Mouse (Mus musculus) cerebral cortex, adult 2 months (tissue): ENCODE results near the gene Bcl2l10.

Experiments
- WGBS: fragments of 180-500 bp; shearing (Covaris S2); methylation state at CpG from one replicate; pipeline ENCODE4 v1.1.7; 2018; 5-methylcytosine and 5-hydroxymethylcytosine counted together

The Bcl2l10 gene

DNA sequence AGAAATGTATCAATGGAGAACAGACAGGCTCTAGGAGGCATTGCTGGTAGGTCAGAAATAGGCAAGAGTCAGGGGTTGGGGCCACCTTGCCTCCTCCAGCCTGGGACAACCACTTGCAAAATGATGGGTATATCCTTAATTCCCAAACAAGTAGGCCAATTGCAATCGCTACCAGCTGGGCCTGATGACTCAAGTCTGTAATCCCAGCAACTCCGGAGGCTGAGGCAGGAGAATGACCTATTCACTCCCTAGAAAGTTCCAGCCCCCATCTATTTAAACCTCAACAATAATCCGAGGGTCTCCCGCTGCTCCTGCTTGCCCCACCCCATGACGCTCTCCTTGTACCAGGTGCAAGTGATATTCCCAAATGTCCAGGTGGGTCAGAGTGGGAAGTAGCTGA is at the start of gene Bcl2l10:
Bcl2l10 (plus strand) TSS at position 301 of the 400 bp plus-strand sequence.
- WGBS, result 84% methylated on average over 5 of the region's 5 CpGs

DNA sequence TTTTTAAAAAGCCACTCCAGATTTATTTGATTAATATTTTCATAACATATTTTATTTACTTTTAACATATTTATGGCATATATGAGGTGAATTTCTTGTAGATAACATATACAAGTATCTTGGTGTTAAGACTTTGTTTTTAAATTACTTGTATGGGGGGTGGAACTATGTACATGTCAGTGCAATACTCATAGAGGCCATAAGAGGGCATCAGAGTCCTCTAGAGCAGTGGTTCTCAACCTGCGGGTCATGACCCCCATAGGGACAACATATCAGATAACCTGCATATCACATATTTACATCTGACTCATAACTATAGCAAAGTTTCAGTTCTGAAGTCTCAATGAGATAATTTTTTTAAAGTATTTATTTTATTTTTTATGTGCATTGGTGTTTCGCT is 48.2 kb upstream of the Bcl2l10 start:
- 76% methylated on average over 2 of the region's 2 CpGs for WGBS

DNA sequence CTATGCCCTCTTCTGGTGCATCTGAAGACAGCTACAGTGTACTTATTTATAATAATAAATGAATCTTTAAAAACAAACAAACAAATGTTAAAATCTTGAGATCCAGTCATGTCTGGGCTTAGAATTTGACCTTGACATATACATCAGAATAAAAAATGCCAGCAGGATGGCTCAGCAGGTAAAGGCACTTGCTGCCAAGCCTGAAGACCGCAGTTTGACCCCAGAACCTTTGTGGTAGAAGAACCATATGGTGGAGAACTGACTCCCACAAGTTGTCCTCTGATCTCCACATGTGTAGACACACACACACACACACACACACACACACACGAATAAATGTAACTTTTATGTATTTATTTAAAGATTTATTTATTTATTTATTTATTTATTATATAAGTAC is 44.5 kb upstream of the Bcl2l10 start:
- 83% methylated on average over 2 of the region's 2 CpGs for WGBS

DNA sequence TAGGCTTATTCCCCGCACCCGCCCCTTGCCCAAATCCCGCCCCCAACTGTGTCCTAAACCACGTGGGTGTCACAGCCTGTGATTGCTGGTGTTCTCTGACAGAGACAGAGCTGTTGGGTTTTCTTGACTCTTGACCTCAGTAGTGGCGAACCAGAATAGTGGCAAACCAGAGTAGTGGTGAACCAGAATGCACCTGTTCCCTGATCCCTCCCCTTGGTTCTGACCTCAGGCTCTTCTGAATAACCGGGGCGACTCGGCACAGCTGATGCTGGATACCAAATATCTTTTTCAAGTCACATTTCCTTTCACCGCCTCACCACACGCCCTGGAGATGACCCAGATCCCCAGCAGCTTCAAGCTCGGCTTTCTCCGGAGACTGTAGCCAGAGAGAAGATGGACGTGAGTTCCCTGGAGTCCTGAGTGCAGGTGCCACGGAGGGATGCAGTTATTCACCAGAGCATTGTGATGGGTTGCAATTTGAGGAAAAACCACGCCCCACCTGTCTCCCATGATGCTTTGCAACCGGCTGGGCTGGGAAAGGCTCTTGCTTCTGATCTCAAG is 43.8 kb upstream of the Bcl2l10 start:
- 48% methylated on average over 16 of the region's 16 CpGs for WGBS

DNA sequence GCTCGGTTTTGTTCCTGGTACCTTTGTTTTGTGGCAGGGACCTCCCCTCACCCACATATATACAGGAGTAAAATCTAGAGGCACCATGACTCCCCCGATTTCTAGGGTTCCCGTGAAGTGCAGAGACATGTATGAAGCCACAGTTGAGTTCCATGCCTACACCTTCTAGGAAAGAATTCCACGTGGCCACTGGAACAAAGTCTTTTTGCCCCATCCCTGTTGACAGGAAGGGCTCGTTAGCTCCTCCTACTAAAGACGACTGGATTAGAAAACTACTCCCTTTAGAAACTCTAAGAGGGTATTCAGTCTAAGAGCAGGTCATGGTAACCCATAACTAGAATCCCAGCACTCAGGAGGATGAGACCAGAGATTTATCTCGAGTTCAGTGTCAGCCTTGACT is 43.3 kb upstream of the Bcl2l10 start:
- 52% methylated on average over 7 of the region's 7 CpGs for WGBS

DNA sequence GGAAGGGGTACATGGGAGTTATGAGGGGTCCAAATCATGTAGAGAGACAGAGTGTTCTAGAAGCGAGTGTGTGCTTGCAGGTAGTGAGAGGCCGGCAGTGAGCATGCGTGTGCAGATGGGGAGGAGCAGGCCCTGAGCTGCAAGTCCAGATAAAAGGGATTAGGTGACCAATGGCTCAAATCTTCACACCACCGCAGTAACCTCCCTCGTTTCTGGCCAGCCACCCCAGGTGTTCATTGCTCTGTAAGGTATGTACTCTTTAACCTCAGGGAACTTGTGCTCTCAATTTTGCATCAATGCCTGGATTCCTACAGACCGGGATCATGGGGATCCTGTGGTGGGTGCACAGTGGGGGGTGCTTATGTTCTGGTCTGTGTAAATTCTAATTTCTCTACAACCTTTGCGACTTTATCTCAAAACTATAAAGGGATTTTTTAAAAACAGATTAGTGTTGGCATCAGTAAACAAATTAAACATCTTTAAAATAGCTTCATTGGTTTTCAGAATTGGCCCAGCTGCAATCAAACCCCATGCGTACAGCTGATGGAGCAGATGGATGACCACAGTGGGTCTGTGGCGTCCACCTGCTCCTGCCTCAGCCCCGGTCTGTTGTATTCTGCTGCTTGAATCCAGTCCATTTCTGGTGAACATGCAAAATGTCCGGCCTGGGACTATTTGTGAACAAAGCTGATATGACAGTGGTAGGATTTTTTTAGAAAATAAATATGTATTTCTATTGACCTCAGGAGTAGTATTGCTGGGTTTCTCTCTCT is 41.2 kb upstream of the Bcl2l10 start, which contains the start of gene Gnb5:
Gnb5 (plus strand) TSS at position 163 of the 773 bp plus-strand sequence.
- 86% methylated on average over 11 of the region's 11 CpGs for WGBS

DNA sequence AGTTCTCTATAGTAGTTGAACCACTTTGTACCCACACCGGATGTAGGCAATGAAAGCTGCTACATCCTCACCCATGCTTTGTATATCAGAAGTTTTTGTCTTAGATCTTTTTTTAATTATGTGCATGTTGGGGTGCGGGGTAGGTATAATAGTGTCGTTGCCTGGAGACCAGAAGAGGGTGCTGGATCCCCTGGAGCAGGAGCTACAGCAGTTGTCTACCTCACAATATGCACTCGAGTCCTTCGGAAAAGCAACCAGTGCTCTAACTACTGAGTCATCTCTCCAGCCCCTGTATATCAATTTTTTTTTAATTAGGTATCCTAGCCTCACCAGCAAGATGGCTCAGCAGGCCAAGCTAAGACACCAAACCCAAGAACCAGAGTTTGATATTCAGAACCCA is 40.5 kb upstream of the Bcl2l10 start:
- WGBS, result 69% methylated on average over 5 of the region's 5 CpGs

DNA sequence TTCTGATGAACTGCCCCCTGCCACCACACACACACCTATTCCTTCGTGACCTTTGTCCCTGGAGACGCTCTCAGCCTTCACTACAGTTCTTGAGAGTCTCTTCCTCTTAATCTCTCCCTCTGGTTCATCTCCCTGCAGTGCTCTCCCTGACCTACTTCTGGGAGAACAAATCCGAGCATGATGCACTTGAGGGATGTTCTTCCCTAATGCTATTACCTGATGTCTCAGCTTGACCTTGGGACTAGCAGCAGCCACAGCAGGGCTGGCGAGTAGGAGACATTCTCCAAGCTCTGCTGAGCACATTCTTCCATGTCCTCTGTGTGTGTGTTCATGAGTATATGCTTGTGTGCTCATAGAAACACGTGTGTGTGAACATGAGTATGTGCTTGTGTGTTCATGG is 38.9 kb upstream of the Bcl2l10 start:
- WGBS, result 69% methylated on average over 5 of the region's 5 CpGs

DNA sequence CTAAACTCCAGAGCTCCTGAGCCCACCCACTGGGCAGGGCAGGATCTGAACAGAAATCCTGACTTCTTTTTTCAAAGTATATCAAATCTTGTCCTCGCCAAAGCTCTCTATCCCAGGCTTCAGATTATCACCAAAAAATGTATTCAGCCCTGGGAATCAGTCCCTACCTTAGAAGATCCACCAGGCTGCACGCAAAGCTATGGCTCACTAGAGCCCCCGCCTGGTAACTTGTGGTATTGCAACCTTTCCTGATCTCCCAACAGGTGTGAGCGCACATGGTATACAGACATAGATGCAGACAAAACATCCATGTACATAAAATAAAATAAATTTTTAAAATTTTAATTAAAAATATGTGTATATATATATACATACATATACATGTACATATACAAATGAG is 35.5 kb upstream of the Bcl2l10 start:
- 29% methylated on average over 4 of the region's 4 CpGs for WGBS

DNA sequence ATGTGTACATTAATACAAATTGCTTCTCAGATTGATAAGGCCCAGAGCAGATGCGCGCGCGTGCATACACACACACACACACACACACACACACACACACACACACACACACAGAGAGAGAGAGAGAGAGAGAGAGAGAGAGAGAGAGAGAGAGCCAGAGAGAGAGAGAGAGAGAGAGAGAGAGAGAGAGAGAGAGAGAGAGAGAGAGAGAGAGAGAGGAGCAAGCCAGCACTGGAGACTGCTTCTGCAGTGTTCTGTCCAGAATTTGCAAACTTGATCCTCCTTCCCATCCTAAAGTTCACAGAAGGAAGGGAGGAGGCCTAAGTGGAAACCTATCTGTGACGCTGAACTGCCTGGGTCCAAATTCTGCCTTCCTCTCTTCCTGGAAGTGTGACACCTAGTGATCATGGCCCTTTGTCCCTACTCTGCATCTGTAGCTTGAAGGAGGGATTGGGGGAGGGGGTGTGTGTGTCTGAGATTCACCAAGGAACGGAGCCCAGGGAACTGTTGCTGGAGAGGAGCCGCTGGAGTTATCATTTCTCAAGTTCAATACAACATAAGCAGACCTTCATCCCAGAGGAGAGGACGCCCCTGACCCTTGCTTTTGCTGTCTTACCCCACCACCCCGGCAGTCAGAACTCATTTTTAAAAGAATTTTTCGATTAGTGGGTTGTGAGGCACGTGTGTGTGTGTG is 34.3 kb upstream of the Bcl2l10 start:
- 22% methylated on average over 9 of the region's 11 CpGs for WGBS

DNA sequence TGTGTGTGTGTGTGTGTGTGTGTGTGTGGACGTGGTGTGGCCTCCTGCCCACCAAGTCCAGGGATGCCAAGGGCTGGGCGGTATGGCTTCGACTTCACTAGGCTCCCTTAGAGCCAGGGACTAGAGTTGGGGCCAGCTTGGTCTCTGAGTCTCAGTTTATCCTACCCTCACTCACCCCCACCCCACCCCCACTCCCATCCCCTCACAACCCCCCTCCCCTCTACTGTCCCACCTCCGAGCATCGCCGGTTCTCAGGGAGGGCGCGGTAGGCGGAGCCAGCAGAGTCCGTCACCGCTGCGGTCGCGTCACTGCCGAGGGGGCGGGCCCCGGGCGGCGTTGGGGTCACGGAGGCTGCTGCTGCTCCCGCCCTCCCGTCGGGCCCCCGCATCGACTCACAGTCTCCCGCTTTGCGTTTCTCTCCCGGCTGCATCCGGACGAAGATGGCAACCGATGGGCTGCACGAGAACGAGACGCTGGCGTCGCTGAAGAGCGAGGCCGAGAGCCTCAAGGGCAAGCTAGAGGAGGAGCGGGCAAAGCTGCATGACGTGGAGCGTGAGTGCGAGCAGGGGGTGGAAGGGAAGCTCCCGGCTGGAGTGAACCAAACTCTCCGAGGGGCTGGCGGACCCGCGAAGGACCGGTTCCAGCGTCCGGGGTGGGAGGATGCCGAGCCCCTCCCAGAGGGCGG is 33.6 kb upstream of the Bcl2l10 start:
- WGBS, result under 1% methylated on average over 51 of the region's 52 CpGs

DNA sequence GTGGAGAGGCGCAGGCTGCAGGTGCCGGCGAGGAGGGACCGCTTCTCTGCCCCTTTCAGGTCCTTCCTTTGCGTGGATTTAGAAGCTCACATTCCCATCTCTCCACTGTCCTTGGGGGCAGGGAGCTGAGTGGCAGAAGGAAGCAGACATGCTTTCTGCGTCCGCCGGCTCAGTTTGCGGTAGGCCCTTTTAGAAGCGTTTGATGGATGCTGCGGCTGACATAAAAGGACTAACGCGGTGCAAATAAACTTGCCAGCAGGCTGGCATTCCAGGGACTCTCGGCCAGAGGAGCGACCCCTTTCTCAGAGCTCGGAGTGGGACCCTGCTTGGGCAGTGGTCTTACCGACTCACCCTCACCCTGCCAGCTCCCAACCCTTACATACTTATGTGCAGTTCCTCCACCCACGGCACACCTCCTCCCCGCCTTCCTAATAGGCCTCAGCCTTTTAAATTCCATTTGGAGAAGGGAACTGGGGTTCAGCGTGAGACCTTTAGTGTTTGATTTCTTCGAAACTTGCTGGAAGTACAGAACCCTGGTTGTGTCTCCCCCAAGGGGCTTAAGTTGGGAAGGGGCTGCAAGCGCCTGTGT is 32.9 kb upstream of the Bcl2l10 start:
- 2% methylated on average over 22 of the region's 22 CpGs for WGBS

DNA sequence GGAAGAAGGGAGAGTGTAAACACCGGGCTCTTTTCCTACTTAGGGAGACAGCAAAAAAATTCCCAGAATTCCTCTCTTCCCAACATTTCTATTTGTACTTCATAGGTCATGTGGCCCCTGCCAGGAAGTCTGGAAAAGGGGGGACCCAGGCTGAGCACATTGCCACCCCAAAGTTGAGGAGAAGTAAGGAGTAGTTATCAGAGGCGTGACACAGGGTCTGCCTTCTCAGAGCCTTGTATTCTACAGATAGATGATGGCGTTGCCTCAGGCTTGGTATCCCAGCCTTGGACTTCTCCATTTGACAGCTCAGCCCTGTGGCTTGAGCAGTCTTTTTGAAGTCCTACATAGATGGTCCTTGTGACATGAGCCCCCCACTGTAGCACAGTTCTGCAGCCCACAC is 32.3 kb upstream of the Bcl2l10 start:
- WGBS, result 58% methylated on average over 3 of the region's 3 CpGs

DNA sequence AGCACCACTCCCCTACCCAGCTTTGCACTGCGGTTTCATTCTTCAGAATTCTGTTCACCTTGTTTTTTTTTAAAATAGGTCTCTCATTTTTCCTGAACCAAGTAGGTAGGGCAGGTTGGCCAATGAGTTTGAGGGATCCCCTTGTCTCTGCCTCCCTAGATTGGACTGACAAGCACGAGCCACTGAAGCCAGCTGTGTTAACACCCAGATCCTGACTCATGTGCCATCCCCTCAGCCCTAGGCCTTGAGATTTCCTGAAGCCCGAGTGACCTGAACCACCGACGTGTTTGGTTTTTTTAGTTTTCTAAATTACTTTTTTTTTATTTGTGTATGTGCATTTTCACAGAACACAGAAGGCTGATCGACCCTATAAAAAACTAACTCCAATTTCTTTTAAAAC is 30.8 kb upstream of the Bcl2l10 start:
- WGBS, result 84% methylated on average over 6 of the region's 6 CpGs

DNA sequence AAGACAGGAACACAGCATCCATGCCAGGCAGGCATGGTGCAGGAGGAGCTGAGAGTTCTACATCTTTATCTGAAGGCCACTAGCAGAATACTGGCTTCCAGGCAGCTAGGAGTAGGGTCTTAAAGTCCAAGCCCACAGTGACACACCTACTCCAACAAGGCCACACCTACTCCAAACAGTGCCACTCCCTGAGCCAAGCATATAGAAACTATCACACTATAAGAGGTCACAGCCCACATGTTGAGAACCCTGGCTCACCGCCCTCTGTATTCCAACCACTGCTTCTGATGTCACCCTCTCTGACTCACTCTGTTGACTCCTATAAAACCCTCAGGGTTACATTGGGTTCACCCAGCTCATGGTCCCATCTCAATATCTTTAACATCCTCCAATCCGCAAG is 29.4 kb upstream of the Bcl2l10 start:
- 89% methylated on average over 2 of the region's 2 CpGs for WGBS

DNA sequence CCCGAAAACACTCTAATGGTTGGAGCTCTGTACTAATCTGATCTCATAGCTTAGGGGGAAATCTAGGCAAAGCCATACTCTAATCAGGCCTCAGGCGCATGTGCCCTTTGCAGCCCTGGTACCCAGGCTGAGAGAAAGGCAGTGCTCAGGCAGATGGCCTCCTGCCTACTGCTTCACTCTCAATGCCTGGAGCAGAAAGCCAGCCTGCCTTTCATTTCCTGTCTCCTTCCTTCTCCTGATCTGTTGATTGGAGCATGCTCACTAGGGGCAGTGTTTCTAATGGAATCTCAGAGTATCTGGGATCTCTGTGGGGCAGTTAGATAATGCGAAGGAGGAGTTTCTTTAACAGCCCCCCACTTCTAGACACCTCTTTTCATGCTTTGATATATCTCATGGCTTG is 28.2 kb upstream of the Bcl2l10 start:
- WGBS, result 67% methylated on average over 3 of the region's 3 CpGs

DNA sequence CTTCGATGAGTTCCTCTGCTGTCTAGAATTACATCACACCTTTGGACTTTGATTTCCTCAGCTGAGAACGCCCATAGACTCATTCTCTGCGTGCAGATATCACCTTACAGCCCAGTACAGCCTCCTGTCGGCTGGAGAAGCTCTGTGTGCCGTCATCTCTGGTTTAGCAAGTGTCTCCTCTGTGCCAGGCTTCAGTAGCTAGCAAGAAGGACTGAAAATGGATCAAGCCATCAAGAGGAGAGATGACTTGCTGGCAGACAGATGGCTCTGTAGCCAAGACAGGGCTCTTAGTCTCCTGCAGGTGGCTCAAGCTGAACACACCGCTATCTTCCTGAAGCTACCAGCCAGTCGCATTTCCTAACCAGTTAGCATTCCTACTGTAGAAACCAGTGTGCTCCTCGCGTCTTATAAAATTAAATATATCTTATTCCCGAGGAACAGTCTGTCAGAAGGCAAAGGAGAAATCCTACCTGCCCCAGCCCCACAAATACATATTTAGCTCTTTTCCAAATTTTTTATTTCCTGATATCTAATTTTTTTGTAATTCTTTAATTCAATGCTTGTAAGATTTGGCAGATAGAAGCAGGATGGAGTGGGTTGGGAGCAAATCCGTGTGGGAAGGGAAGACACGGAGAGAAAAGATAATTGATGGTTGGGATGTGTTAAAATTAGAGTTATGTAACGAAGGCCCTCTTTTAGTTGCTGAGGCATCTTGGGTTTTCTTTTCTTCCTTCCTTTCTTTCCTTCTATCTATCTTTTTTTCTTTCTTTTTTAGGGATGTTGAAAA is 25.3 kb upstream of the Bcl2l10 start:
- 38% methylated on average over 13 of the region's 13 CpGs for WGBS

DNA sequence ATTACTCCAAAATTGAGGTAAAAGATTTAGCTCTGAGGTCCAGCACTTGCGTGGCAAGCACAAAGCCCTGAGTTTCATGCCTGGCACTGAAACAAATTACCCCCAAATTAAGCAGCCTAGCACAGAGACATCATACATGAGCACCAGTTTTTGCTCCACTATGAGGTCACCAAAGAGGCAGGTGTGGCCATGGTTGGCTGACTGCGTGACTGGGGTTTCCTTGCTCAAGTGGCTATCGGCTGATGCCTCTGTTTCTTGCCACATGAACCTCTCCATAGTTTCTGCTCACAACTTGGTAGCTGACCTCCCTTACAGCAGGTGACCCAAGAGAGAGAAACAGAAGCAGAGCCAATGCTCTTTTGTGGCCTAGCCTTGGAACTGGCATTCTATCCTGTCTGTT is 19.5 kb upstream of the Bcl2l10 start:
- WGBS, result 96% methylated on average over 3 of the region's 3 CpGs

DNA sequence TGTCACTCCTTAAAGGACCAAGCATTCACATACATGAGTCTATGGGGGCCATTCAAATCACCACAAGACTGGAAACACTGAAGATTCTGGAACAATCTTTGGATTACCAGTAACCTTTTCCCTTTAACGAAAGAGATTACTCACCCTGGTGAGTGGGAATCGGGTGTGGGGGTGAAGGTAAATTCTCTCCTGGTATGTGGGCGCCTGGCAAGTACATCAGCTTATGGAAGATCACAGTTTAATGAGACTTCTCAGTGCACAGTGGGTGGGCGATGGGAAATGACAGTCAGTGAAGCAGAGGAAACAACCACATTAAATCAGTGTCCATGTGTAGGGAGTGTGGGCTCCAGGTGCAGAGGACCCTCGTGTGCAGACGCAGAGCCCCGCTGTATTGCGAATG is 16.7 kb upstream of the Bcl2l10 start:
- WGBS, result 70% methylated on average over 8 of the region's 8 CpGs

DNA sequence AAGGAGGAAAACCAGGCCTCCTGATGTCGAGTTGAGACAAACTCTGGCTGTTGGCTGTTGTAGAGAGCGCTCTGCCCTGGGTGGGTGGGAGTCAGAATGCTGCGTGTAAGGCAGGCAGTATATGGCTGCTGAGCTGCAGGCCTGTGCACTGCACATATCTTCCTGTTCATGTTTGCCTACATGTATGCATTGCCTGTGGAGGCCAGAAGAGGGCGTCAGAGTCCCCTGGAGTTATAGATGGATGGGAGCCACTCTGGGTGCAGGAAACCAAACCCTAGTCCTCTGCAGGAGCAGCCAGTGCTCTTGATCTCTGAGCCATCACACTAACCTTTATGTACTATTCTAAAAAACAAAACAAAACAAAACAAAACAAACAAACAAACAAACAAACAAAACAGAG is 13.1 kb upstream of the Bcl2l10 start:
- 73% methylated on average over 4 of the region's 4 CpGs for WGBS

DNA sequence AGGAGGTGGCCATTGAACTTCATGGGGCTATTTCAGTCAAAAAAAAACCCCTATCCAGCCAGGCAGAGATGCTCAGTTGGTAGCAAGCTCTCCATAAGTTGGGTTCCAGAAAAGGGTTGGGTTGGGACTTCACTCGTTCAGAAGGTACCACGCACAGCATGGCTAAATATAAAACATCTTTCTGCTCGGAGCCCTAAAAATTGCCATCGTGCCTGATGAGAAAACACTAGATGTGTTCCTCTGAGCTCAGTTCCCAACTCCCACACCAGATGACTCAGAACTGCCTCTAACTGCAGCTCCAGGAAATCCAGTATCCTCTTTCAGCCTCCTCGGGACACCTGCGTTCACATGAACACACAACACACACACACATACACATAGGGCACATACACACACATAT is 9.5 kb upstream of the Bcl2l10 start:
- 44% methylated on average over 6 of the region's 6 CpGs for WGBS
